Mouse (Mus musculus): ENCODE measurements around the gene Kpna7. TPM values are rescaled to one million over a fixed set of nuclear protein-coding genes. Genes with fewer than 3 reads are reported as not detected.
"Not testable (repeated sequence)": the region's sequence is repeated elsewhere in the genome, so short reads cannot be mapped to it uniquely, and the experiment has no call there.

Gene Kpna7
- polyA plus RNA-seq, 1 experiment, result not detected

DNA sequence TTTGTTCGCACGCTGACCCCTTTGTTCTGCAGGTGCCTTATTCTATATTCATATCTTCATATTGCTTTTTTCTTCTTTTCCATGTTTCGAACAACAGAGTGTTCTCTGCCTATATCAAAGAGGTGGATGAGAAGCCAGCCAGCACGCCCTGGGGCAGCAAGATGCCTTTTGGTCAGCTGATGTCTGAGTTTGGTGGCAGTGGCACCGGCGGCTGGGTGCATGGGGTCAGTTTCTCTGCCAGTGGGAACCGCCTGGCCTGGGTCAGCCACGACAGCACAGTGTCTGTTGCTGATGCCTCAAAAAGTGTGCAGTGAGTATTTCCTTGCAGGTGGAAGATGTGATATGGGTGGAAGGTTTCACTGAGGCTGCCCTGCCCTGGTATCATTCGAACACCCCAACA lies 17.1 kb upstream of the Kpna7 start:
- Histone ChIP-seq H3K4me1 (ENCODE audit: control insufficient read depth, insufficient read depth, low read length) (no peaks in the 10 kb centered on the region), H3K27me3 (ENCODE audit: control insufficient read depth, insufficient read depth, low read length) (no peaks in the 10 kb centered on the region), H3K27ac (ENCODE audit: insufficient read depth, low read length) (no peak overlapping the region), H3K4me3 (replicated peaks; ENCODE audit: insufficient read depth, low read depth, low read length) (no peak overlapping the region)
- TF ChIP-seq CTCF (IDR thresholded peaks at IDR 0.05; ENCODE audit: borderline replicate concordance, insufficient read depth, low read depth, low read length), result no peak
- no peak for TF ChIP-seq POLR2A (IDR thresholded peaks at IDR 0.05; ENCODE audit: borderline replicate concordance, insufficient read depth, low read length)
- WGBS, result 93% methylated on average over 9 of the region's 9 CpGs
- DNase-seq, result no peak

GRCm38 (mm10) chr5:145098340-145098821 lies 14.6 kb upstream of the Kpna7 start:
- Histone ChIP-seq H3K4me3 (replicated peaks; ENCODE audit: insufficient read depth, low read depth, low read length) (no peak overlapping the region), H3K27ac (ENCODE audit: insufficient read depth, low read length) (no peak overlapping the region), H3K4me1 (ENCODE audit: control insufficient read depth, insufficient read depth, low read length) (no peaks in the 10 kb centered on the region), H3K27me3 (ENCODE audit: control insufficient read depth, insufficient read depth, low read length) (no peaks in the 10 kb centered on the region)
- 94% methylated on average over 10 of the region's 10 CpGs for WGBS
- TF ChIP-seq POLR2A (IDR thresholded peaks at IDR 0.05; ENCODE audit: borderline replicate concordance, insufficient read depth, low read length), result no peak
- no peak for TF ChIP-seq CTCF (IDR thresholded peaks at IDR 0.05; ENCODE audit: borderline replicate concordance, insufficient read depth, low read depth, low read length)
- no peak for DNase-seq

DNA sequence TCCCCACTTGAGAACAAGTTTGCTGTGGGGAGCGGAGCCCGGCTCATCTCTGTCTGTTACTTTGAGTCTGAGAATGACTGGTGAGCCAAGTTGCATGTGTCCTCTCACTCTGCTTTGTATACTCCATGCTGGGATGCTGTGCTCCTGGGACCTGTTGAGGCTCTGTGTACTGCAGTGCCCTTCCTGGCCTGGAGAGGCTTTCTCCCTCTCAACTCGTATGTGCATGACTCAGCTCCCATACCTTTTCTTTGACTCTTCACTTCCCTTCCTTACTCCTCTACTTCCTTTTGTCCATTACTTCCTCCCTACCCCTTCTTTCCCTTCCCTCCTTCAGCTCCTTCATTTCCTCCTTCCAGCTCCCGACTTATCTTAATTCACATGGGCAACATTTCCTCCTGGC lies 12.4 kb upstream of the Kpna7 start:
- DNase-seq, result no peak
- no peak for TF ChIP-seq CTCF (IDR thresholded peaks at IDR 0.05; ENCODE audit: borderline replicate concordance, insufficient read depth, low read depth, low read length)
- TF ChIP-seq POLR2A (IDR thresholded peaks at IDR 0.05; ENCODE audit: borderline replicate concordance, insufficient read depth, low read length), result no peak
- Histone ChIP-seq H3K27me3 (ENCODE audit: control insufficient read depth, insufficient read depth, low read length) (no peaks in the 10 kb centered on the region), H3K4me1 (ENCODE audit: control insufficient read depth, insufficient read depth, low read length) (no peaks in the 10 kb centered on the region), H3K27ac (ENCODE audit: insufficient read depth, low read length) (no peak overlapping the region), H3K4me3 (replicated peaks; ENCODE audit: insufficient read depth, low read depth, low read length) (no peak overlapping the region)
- WGBS, result 88% methylated on average over 4 of the region's 4 CpGs

DNA sequence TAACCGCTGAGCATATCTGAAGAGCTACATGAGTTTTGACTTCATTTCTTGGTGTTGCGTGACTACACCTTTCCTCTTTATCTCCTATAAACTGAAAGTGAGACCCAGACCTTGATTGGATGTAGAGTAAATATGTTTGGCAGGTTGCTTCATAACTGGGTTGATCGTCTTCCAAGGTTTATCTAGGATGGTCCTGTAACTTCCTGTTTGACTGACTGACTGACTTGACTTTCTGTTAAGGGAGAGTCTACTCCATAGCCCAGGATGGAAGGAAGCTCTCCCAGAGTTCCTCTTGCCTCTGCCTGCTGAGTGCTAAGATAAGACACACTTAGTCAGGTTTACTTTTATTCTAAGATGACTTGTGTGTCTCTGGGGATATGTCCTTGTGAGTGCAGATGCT lies 6.0 kb upstream of the Kpna7 start:
- no peak for TF ChIP-seq CTCF (IDR thresholded peaks at IDR 0.05; ENCODE audit: borderline replicate concordance, insufficient read depth, low read depth, low read length)
- TF ChIP-seq POLR2A (IDR thresholded peaks at IDR 0.05; ENCODE audit: borderline replicate concordance, insufficient read depth, low read length), result no peak
- DNase-seq, result no peak
- WGBS, result 85% methylated on average over 3 of the region's 3 CpGs
- no peak overlapping the region for H3K4me3 ChIP-seq (replicated peaks; ENCODE audit: insufficient read depth, low read depth, low read length)
- no peak overlapping the region for H3K27ac ChIP-seq (ENCODE audit: insufficient read depth, low read length)
- no peaks in the 10 kb centered on the region for H3K27me3 ChIP-seq (ENCODE audit: control insufficient read depth, insufficient read depth, low read length)
- peaks cover 3% of the 10 kb centered on the region; the same call in 1 of the 2 replicates for H3K4me1 ChIP-seq (ENCODE audit: control insufficient read depth, insufficient read depth, low read length)

DNA sequence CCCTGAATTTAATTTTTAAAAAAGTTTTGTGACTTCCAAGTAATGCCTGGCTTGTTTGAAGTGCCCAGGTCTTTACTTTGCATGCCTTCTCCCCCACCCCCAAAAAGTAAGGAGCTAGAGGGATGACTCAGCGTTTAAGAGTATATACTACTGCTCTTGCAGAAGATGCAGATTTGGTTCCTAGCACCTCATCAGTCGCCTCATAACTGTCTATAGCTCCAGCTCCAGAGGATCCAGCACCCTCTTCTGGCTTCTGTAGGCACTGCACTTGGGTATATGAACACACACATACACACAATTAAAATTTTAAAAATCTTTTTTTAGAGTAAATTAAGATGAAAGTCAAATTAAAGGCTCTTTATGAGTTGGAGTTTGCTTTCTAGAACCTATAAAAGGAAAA lies 4.4 kb upstream of the Kpna7 start:
- Histone ChIP-seq H3K27me3 (ENCODE audit: control insufficient read depth, insufficient read depth, low read length) (no peaks in the 10 kb centered on the region), H3K4me3 (replicated peaks; ENCODE audit: insufficient read depth, low read depth, low read length) (no peak overlapping the region), H3K27ac (ENCODE audit: insufficient read depth, low read length) (no peak overlapping the region), H3K4me1 (ENCODE audit: control insufficient read depth, insufficient read depth, low read length) (peaks cover 3% of the 10 kb centered on the region; the same call in 1 of the 2 replicates)
- 99% methylated on average over 2 of the region's 2 CpGs for WGBS
- no peak for DNase-seq
- TF ChIP-seq POLR2A (IDR thresholded peaks at IDR 0.05; ENCODE audit: borderline replicate concordance, insufficient read depth, low read length) (no peak), CTCF (IDR thresholded peaks at IDR 0.05; ENCODE audit: borderline replicate concordance, insufficient read depth, low read depth, low read length) (no peak)

- Histone ChIP-seq H3K27me3 (ENCODE audit: control insufficient read depth, insufficient read depth, low read length) (no peaks in the 10 kb centered on the region), H3K4me3 (replicated peaks; ENCODE audit: insufficient read depth, low read depth, low read length) (peak overlapping the region; percentile 23), H3K4me1 (ENCODE audit: control insufficient read depth, insufficient read depth, low read length) (peaks cover 3% of the 10 kb centered on the region; the same call in 1 of the 2 replicates), H3K27ac (ENCODE audit: insufficient read depth, low read length) (no peak overlapping the region)
- WGBS, result 43% methylated on average over 2 of the region's 2 CpGs
- DNase-seq, result no peak
- no peak for TF ChIP-seq CTCF (IDR thresholded peaks at IDR 0.05; ENCODE audit: borderline replicate concordance, insufficient read depth, low read depth, low read length)
- no peak for TF ChIP-seq POLR2A (IDR thresholded peaks at IDR 0.05; ENCODE audit: borderline replicate concordance, insufficient read depth, low read length)
These were observed 992 bp upstream of the Kpna7 start for GRCm38 (mm10) chr5:145084822-145085221.

- peak in 1 of 2 experiments; percentile 10 for DNase-seq
- not testable (repeated sequence) for H3K27me3 ChIP-seq (ENCODE audit: control insufficient read depth, insufficient read depth, low read length); H3K4me1 ChIP-seq (ENCODE audit: control insufficient read depth, insufficient read depth, low read length)
- H3K4me3 ChIP-seq (replicated peaks; ENCODE audit: insufficient read depth, low read depth, low read length), result peak overlapping the region; percentile 44
- H3K27ac ChIP-seq (ENCODE audit: insufficient read depth, low read length), result 0 out of 2 replicates have a peak overlapping the region, but pooled peaks have one; percentile 29
- WGBS, result 36% methylated on average over 6 of the region's 6 CpGs
These were observed 629 bp downstream of the Kpna7 start for GRCm38 (mm10) chr5:145083201-145083600.

DNA sequence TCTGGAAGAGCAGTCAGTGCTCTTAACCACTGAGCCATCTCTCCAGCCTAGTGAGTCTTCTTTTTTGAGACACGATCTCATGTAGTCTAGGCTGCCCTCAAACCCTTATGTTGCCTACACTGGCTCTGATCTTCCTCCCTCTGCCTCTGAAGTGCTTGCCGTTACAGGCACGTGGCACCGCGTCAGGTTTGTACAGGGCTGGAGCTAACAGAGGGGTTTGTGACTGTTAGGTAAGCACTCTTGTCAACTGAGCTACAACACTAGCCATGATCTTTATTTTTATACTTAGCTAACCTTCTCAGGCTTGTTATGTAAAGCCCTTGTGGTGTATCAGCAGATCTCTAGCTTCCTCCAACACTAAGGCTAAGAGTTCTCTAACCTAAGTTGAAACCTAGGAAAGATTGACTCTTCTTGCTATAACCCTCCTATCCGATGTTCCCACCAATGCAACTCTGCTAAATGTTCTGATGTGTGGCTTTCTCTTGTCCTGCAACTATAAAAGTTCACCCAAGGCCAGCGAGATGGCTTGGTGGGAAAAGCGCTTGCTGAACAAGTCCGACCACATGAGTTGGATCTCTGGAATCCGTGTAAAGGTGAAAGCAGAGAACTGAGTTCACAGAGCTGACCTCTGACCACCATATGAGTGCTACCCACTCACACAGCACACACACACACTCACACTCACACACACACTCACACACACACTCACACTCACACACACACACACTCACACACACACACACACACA lies 1.8 kb downstream of the Kpna7 start:
- Histone ChIP-seq H3K4me3 (replicated peaks; ENCODE audit: insufficient read depth, low read depth, low read length) (no peak overlapping the region), H3K4me1 (ENCODE audit: control insufficient read depth, insufficient read depth, low read length) (no peaks in the 10 kb centered on the region; the same call in 1 of the 2 replicates), H3K27me3 (ENCODE audit: control insufficient read depth, insufficient read depth, low read length) (no peaks in the 10 kb centered on the region), H3K27ac (ENCODE audit: insufficient read depth, low read length) (no peak overlapping the region)
- TF ChIP-seq CTCF (IDR thresholded peaks at IDR 0.05; ENCODE audit: borderline replicate concordance, insufficient read depth, low read depth, low read length) (no peak), POLR2A (IDR thresholded peaks at IDR 0.05; ENCODE audit: borderline replicate concordance, insufficient read depth, low read length) (no peak)
- DNase-seq, result no peak
- 90% methylated on average over 10 of the region's 10 CpGs for WGBS
